Mouse (Mus musculus): ENCODE data around the gene Vat1. TPM values are rescaled to one million over a fixed set of nuclear protein-coding genes. Genes with fewer than 3 reads are reported as not detected.
"Not testable (repeated sequence)": the region's sequence is repeated elsewhere in the genome, so short reads cannot be mapped to it uniquely, and the experiment has no call there.

The Vat1 gene
- polyA plus RNA-seq, 1 experiment from 2014 or later: 202 TPM

GRCm38 (mm10) chr11:101458217-101458616 is 7.8 kb downstream of the Vat1 start:
- H3K27me3 ChIP-seq: no peaks in the 10 kb centered on the region
- DNase-seq (ENCODE audit: low read depth, low spot score): no peak
- TF ChIP-seq CTCF (IDR thresholded peaks at IDR 0.05): no peak
- in situ Hi-C loops (cut with MboI; ENCODE audit: low pct_unique_long_range_greater_than_20kb): no loop called here
- ChIA-PET POLR2A (no interaction called here), CTCF (no interaction called here)
- no peak for ATAC-seq

- ATAC-seq (no peak), DNase-seq (ENCODE audit: low read depth, low spot score) (no peak)
- ChIA-PET POLR2A (no interaction called here), CTCF (interaction anchor here (1.4 kb wide), 1 partner anchor 16 kb away, joined by 3 read pairs; the partner anchor contains the start of gene Rpl27)
- TF ChIP-seq CTCF (IDR thresholded peaks at IDR 0.05): no peak
- in situ Hi-C loops (cut with MboI; ENCODE audit: low pct_unique_long_range_greater_than_20kb): no loop called here
- H3K27me3 ChIP-seq: no peaks in the 10 kb centered on the region
Measured at GRCm38 (mm10) chr11:101457631-101458030, 8.4 kb downstream of the Vat1 start.

GRCm38 (mm10) chr11:101455627-101456026 is 10.4 kb downstream of the Vat1 start:
- no peak for ATAC-seq
- POLR2A ChIA-PET: interaction anchor here (1.8 kb wide), 1 partner anchor 9 kb away, joined by 6 read pairs; the partner anchor contains the start of gene Rnd2
- TF ChIP-seq CTCF (IDR thresholded peaks at IDR 0.05): no peak
- CTCF ChIA-PET: interaction anchor here (1.1 to 2.0 kb wide), 2 partner anchors 12 to 37 kb away, joined by 3 to 7 read pairs; no protein-coding TSS in a partner anchor
- DNase-seq (ENCODE audit: low read depth, low spot score): no peak
- no peaks in the 10 kb centered on the region for H3K27me3 ChIP-seq
- in situ Hi-C loops (cut with MboI; ENCODE audit: low pct_unique_long_range_greater_than_20kb): no loop called here

- no peak for ATAC-seq
- ChIA-PET CTCF (interaction anchor here (0.7 to 2.0 kb wide), 4 partner anchors 9 to 38 kb away, joined by 3 to 7 read pairs (median 4); no protein-coding TSS in a partner anchor), POLR2A (interaction anchor here (1.8 kb wide), 1 partner anchor 10 kb away, joined by 6 read pairs; the partner anchor contains the start of gene Rnd2)
- in situ Hi-C loops (cut with MboI; ENCODE audit: low pct_unique_long_range_greater_than_20kb): no loop called here
- TF ChIP-seq CTCF (IDR thresholded peaks at IDR 0.05): no peak
- H3K27me3 ChIP-seq: no peaks in the 10 kb centered on the region
- no peak for DNase-seq (ENCODE audit: low read depth, low spot score)
Measured at GRCm38 (mm10) chr11:101454702-101455101, 11.3 kb downstream of the Vat1 start.

GRCm38 (mm10) chr11:101452093-101452774 is 13.8 kb downstream of the Vat1 start:
- ChIA-PET CTCF (no interaction called here), POLR2A (no interaction called here)
- H3K27me3 ChIP-seq: no peaks in the 10 kb centered on the region
- ATAC-seq (no peak), DNase-seq (ENCODE audit: low read depth, low spot score) (no peak)
- TF ChIP-seq CTCF (IDR thresholded peaks at IDR 0.05): no peak
- in situ Hi-C loops (cut with MboI; ENCODE audit: low pct_unique_long_range_greater_than_20kb): no loop called here

- POLR2A ChIA-PET: no interaction called here
- no peaks in the 10 kb centered on the region for H3K27me3 ChIP-seq
- DNase-seq (ENCODE audit: low read depth, low spot score) (no peak), ATAC-seq (no peak)
- CTCF ChIA-PET: no interaction called here
- no peak for TF ChIP-seq CTCF (IDR thresholded peaks at IDR 0.05)
- in situ Hi-C loops (cut with MboI; ENCODE audit: low pct_unique_long_range_greater_than_20kb): no loop called here
Measured at GRCm38 (mm10) chr11:101451536-101451935, 14.5 kb downstream of the Vat1 start.

- DNase-seq (ENCODE audit: low read depth, low spot score) (no peak), ATAC-seq (no peak)
- POLR2A ChIA-PET: interaction anchor here (1.7 kb wide), 1 partner anchor 15 kb away, joined by 8 read pairs; the partner anchor contains the start of genes Rnd2 and Vat1
- in situ Hi-C loops (cut with MboI; ENCODE audit: low pct_unique_long_range_greater_than_20kb): no loop called here
- TF ChIP-seq CTCF (IDR thresholded peaks at IDR 0.05): no peak
- H3K27me3 ChIP-seq: no peaks in the 10 kb centered on the region
- CTCF ChIA-PET: interaction anchor here (1.0 kb wide), 1 partner anchor 9 kb away, joined by 3 read pairs; no protein-coding TSS in a partner anchor
Measured at GRCm38 (mm10) chr11:101450394-101450793, 15.6 kb downstream of the Vat1 start.

- in situ Hi-C loops (cut with MboI; ENCODE audit: low pct_unique_long_range_greater_than_20kb); ATAC-seq; H3K27me3 ChIP-seq; DNase-seq (ENCODE audit: low read depth, low spot score): not testable (repeated sequence)
- POLR2A ChIA-PET: interaction anchor here (1.7 kb wide), 1 partner anchor 16 kb away, joined by 8 read pairs; the partner anchor contains the start of genes Rnd2 and Vat1
- CTCF ChIA-PET: interaction anchor here (0.7 to 1.0 kb wide), 2 partner anchors 10 to 18 kb away, joined by 3 read pairs; no protein-coding TSS in a partner anchor
Measured at GRCm38 (mm10) chr11:101449596-101449995, 16.4 kb downstream of the Vat1 start.

GRCm38 (mm10) chr11:101448899-101449298 is 17.1 kb downstream of the Vat1 start:
- TF ChIP-seq CTCF (IDR thresholded peaks at IDR 0.05): no peak
- ChIA-PET POLR2A (interaction anchor here (1.0 to 1.7 kb wide), 2 partner anchors 8 to 16 kb away, joined by 3 to 8 read pairs; partner anchors contain the start of genes Rnd2 and Vat1), CTCF (interaction anchor here (0.7 kb wide), 1 partner anchor 18 kb away, joined by 3 read pairs; no protein-coding TSS in a partner anchor)
- ATAC-seq (no peak), DNase-seq (ENCODE audit: low read depth, low spot score) (no peak)
- in situ Hi-C loops (cut with MboI; ENCODE audit: low pct_unique_long_range_greater_than_20kb): no loop called here
- H3K27me3 ChIP-seq: no peaks in the 10 kb centered on the region

GRCm38 (mm10) chr11:101448274-101448746 is 17.7 kb downstream of the Vat1 start, which contains the start of gene Ifi35:
Gene Ifi35, plus strand, starts transcription at chr11:101448407.
- POLR2A ChIA-PET: interaction anchor here (0.7 to 1.0 kb wide), 2 partner anchors 8 to 16 kb away, joined by 3 read pairs; partner anchors contain the start of gene Rnd2
- H3K27me3 ChIP-seq: no peaks in the 10 kb centered on the region
- CTCF ChIA-PET: no interaction called here

GRCm38 (mm10) chr11:101447786-101448185 is 18.2 kb downstream of the Vat1 start:
- in situ Hi-C loops (cut with MboI; ENCODE audit: low pct_unique_long_range_greater_than_20kb): no loop called here
- DNase-seq (ENCODE audit: low read depth, low spot score) (no peak), ATAC-seq (no peak)
- no peaks in the 10 kb centered on the region for H3K27me3 ChIP-seq
- POLR2A ChIA-PET: interaction anchor here (0.7 to 1.0 kb wide), 2 partner anchors 9 to 17 kb away, joined by 3 read pairs; partner anchors contain the start of gene Rnd2
- CTCF ChIA-PET: no interaction called here
- no peak for TF ChIP-seq CTCF (IDR thresholded peaks at IDR 0.05)

More at GRCm38 (mm10) chr11:101448274-101448746, 17.7 kb downstream of the Vat1 start, which contains the start of gene Ifi35:
- in situ Hi-C loops (cut with MboI; ENCODE audit: low pct_unique_long_range_greater_than_20kb): no loop called here
- peak; percentile 80 for ATAC-seq
- no peak for DNase-seq (ENCODE audit: low read depth, low spot score)
- TF ChIP-seq CTCF (IDR thresholded peaks at IDR 0.05): no peak

- in situ Hi-C loops (cut with MboI; ENCODE audit: low pct_unique_long_range_greater_than_20kb); ATAC-seq; CTCF ChIA-PET; DNase-seq (ENCODE audit: low read depth, low spot score); POLR2A ChIA-PET; H3K27me3 ChIP-seq: not testable (repeated sequence)
Measured at GRCm38 (mm10) chr11:101446860-101447259, 19.2 kb downstream of the Vat1 start.

Measured in Patski (cell line).